Mouse (Mus musculus): ENCODE results near the gene Soga1.

The Soga1 gene

DNA sequence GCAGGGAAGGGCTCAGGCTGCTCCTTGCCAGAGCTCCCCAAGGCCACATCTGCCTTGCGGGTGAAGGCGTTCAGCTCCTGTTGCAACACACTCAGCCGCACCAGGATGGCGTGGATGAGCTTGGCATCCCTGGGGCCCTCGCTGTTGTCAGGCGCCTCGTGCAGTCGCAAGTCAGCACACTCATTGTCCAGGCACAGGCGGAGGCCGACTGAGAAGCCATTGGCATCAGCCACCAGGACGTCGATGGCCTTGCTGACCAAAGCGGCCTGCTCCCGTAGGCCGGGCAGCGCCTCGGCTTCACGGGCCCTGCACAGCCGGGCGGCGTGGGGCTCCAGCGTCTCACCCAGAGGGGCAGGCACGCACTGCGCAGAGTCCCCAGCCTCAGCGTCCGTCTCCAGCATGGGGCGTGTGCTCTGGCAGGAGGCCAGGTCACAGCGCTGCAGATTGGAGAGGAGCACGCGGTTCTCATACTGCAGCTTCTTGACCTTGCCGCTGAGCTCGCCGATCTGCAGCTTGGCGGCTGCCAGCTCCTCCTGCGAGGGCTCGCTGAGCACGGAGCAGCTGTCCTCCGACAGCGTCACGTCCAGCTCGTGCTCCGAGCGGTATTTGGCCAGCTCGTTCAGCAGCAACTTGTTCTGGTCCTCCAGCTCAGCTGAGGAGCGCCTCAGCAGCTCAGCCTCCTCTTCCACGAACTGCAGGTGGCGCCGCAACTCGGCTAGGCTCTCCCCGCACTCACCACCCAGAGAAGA lies 39.0 kb downstream of the Soga1 start:
- no peak for DNase-seq (ENCODE audit: low read depth, low spot score)

DNA sequence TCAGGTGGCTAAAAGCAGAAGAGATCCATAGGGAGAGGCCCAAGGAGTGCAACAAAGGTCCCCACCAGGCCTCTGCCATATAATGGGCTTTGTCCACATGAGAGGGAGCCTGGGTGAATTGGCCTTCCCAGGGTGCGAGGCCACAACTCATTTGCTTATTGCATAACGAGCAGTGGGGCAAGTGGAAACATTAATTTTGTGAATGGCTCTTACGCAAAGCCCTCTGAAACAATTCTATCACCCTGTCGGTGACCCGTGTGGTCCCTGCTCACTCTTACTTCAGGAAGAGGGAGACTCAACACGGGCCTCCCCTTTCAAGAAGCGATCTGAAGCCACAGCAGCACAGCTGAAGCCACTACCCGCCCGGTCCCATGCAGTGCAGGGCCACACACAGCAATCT lies 41.8 kb downstream of the Soga1 start:
- DNase-seq (ENCODE audit: low read depth, low spot score): no peak

DNA sequence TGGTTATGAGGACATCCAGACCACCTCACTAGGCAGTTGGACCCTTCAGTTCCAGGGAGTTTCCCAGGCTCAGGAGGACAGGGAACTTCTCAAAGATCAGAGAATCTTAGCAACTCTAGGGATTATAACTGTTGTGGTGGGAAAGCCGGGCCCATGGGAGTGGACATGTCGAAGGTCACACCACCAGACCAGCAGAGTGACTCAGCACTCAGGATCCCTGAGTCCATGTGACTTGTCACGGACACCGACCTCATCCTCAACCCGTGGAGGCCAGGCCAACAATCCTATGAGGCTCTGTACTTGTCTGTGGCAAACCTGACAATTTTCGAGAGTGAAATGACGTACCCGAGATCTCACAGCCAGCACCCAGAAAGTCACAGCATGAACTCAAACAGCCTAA lies 42.7 kb downstream of the Soga1 start:
- no peak for DNase-seq (ENCODE audit: low read depth, low spot score)

DNA sequence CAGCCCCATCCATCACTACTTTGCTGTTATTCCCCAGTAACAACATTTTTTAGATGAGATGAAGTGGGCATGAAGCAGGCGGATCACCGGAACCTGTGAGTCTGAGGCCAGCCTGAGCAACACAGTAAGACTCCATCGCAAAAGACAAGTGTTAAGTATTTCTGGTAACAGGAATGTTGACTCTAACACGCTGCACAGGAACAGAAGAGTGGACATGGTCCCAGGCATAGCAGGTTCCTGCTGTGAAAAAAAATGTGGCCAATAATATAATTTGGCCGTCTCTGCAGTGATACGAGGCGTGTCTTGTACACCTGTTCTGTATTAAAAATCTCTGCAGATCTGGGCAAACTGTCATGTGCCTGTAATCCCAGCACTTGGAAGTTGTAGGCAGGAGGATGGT lies 43.7 kb downstream of the Soga1 start:
- no peak for DNase-seq (ENCODE audit: low read depth, low spot score)

DNA sequence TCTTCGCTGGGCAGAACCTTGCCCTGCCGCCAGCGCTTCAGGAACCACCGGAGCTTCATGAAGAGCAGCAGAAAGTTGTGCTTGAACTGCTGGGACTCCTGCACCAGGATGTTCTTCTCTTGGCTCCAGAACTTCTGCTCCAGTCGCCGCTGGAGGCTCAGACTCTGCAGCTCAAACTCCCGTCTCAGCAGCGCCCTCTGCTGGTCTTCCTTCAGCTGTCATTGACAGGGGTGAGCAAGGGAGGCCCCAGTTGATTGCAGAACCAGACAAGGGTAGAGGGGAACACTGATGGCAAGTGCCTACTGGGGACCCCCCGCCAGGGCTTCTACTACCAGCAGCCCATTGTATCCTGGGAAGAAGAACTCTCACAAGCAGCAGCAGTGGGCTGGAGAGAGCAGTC lies 48.2 kb downstream of the Soga1 start:
- peak; percentile 76 for DNase-seq (ENCODE audit: low read depth, low spot score)

DNA sequence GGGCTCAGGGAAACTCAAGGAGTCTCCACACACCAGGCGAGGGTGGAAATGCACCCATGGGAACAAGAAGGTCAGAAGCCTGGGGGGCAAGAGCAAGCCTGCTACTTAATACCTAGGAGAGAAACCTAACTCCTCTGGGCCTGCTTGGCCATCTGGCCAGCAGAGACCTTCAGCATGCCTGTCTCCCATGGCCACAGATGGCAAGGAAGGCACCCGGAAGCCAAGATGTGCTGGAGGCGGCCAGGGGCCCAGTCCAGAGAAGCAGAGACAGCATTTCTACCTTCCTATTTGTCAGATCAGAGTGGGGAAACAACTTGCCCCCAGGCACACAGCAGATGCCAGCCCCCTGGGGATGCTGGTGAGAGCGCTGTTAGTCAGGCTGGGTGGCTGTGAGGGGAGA lies 50.8 kb downstream of the Soga1 start:
- DNase-seq (ENCODE audit: low read depth, low spot score): no peak

DNA sequence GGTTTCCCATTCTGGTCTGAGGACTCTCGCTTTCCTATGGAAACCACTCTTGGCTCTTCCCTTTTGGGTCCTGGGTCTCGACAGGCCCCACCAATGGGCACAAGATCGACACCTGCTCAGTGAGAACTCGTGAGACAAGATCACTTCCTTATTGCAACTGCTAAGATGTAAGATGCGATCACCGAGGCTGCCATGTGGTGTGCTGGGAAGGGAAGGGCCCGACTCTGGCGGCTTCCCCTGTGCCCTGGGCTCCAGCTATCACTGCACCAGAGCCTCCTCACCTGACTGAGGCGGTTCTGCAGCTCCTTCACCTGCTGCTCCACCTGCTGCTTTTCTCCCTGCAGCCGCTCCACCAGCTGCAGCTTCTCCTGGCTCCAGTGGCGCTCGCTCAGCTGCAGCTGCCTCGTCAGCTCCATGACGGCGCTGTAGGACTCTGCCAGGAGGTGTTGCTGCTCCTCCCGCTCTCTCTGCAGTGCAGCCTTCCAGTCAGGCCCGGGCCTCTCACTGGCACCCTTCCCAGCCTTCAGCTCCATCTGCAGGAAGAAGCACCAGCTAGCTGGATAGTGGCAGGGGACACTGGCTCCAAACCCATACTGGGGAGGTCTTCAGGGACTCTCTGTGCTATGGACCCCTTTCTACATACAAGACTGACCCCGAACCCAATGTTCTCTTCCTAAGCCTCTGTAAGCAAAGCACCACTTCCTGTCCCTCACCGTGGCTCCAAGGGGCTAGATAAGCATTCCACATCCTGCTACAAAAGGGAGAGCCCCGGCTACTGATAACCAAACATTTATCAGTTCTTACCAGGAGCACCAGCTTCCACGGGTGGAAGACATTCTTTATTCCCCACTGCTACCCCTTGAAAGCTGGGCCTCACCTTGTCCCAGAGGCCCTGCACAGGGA lies 51.7 kb downstream of the Soga1 start:
- no peak for DNase-seq (ENCODE audit: low read depth, low spot score)

DNA sequence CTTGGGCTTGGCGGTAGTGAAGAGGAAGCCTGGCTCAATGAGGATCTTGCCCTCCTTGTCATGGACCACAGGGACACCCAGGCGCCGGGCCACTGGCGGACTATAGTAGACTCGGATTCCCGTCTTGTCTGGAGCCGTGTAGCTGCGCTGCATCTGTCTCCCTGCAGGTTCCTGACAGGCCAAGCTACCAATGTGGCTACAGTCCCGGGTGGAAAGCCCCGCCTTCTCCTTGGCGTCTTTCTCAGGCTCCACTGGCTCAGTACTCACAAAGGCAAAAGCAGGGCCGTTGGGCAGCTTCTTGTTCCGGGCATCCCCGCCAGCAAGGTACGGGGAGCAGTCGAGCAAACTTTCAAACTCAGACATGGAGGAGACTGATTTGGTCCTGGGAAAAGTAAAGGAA lies 57.9 kb downstream of the Soga1 start:
- DNase-seq (ENCODE audit: low read depth, low spot score): no peak

DNA sequence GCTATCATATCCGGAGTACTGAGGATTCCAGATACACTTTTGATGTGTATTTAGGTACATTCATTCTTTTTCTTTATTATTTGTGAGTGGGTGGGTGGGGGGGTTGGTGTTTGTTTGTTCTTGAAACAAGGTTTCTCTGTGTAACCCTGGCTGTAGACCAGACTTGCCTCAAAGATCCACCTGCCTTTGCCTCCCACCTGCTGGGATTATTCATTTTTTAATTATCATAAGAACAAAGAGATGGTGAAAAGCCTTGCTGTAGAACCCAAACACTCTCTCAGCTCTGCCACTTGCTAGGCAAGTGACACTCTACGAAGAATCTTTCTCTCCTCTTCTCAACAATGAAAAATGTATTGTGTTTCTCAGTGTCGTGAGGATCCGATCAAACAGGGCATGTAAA lies 59.8 kb downstream of the Soga1 start:
- no peak for DNase-seq (ENCODE audit: low read depth, low spot score)

DNA sequence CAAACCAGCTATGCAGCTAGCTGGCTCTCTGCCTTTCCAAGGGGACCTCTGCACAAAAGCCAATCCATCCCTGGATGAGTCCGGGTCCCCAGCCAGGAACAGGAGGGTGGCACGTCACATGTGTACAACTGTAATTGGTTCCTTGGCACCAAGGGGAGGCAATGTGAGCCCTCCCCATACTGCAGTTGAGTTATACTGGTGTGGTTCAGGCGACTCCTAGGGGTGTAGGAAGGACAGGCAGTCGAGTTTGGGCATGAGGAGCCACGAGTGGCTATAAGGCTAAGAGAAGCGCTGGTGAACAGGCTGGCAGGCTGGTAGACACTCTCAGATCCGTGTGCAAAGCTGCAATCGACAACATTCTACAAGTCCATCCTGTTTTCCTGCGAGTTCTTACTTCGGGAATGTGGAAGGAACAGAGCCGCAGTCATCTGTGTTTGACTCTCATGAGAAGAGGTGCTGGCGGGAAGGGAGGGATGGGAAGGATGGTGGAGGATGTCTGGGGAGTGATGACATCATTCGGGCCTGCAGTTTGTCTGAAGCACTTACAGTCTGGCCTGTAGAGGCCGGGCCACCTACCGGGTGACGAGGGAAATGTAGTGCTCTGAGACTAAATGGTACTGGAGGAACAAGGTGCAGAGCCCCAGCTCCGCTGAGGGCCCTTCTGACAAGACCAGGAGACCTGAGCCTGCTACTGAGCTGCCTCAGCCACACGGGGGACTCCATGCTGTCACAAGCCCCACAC lies 62.4 kb downstream of the Soga1 start:
- DNase-seq (ENCODE audit: low read depth, low spot score): no peak

DNA sequence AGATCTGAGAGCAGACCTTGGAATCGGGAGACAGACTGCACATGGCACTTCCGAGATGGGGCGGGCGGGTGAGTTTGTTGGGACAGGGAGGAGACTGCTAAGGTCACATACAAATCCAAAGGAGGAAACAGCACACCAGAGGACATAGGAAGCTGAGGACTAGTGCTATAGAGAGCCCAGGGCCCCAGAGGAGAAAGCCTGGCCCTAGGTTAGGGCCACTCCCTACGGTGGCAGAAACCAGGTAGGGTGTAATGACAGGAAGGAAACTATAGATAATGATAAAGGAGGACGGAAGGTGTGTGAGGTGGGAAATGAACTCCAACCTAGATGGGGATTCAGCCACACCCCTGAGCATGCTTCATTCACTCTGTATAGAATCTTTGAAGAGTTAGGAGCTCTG lies 66.7 kb downstream of the Soga1 start:
- no peak for DNase-seq (ENCODE audit: low read depth, low spot score)

DNA sequence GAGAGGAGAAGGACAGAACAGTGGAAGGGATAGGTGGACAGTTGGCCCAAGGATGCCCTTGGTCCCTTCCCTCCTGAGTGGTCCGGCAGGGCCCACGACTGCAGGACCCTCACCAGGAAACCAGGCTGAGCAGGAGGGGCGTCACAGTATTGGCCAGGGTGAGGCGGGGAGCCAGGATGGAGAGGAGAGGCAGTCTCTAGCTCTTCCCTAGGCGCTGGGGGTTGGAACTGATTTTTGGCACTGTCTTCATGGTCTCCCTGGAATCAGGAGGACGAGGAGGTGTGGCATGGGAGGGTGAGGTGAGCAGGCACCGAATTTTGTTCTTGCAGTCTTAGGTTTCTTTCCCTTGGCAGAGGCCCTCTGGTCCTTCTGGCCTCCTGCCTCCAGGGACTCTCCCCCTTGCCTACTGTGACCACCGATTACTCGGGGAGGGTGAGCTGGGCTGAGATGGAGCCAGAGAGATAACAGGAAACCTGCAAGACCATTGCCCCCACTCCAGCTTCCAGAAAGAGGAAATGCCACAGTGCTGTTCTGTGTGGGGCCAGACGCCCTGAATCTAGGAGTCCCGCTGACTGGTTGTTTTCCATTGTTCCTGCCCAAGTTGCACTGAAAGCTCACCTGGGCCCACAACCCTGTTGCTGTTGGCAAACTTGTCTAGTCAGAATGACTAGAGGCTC lies 68.3 kb downstream of the Soga1 start:
- DNase-seq (ENCODE audit: low read depth, low spot score): no peak

DNA sequence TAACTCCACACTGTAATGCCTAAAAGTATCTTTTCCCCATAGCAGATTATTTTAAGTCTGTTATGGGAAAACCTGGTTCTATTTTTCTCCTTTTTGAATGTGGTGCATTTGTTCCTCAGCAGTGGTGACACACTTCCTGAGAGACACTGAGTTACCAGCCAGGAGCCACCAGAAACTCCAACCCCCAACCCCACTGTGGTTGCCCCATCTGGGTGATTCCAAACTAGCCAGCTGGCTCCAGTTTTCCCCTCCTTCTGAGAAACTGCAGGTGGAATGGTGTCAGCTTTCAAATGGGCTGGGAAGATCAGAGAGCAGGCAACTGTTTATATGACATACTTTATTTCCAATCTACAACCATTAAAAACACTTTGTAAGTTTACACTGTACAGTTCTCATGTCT lies 68.9 kb downstream of the Soga1 start:
- DNase-seq (ENCODE audit: low read depth, low spot score): peak; percentile 34

DNA sequence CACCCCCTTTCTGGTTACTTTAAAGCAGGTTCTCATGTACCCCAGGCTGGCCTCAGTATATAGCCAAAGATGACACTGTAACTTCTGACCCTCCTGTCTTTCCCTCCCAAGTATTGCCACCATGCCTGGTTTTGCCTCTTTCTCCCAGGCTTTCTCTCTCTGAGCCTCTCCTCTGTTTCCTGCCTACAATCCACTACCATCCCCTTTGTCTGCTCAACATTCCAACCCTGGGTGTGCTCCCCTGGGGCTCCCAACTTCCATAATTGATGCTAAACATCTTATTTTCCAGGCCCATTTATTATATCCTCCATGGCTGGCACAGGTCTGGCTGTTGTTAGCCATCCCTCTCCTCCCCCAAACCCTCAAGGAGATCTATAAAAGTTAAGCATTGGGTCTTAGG lies 70.5 kb downstream of the Soga1 start:
- DNase-seq (ENCODE audit: low read depth, low spot score): no peak

DNA sequence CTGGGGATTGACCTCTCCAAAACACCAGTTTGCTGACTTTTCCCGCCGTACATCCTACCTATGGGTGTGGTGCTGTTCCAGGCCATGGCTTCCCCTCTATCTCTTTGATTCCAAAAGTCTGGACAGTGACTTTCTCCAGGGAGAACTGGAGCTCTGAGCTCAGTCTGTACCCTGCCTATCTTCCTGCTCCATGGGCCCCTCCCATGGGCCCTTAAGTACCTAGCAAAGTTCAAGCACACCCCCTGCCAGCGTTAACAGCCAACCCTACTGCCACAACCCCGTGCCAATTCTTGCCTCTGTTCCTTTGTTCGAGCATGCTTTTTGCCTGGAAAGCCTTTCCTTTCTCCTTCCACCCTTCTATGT lies 71.8 kb downstream of the Soga1 start:
- DNase-seq (ENCODE audit: low read depth, low spot score): no peak

DNA sequence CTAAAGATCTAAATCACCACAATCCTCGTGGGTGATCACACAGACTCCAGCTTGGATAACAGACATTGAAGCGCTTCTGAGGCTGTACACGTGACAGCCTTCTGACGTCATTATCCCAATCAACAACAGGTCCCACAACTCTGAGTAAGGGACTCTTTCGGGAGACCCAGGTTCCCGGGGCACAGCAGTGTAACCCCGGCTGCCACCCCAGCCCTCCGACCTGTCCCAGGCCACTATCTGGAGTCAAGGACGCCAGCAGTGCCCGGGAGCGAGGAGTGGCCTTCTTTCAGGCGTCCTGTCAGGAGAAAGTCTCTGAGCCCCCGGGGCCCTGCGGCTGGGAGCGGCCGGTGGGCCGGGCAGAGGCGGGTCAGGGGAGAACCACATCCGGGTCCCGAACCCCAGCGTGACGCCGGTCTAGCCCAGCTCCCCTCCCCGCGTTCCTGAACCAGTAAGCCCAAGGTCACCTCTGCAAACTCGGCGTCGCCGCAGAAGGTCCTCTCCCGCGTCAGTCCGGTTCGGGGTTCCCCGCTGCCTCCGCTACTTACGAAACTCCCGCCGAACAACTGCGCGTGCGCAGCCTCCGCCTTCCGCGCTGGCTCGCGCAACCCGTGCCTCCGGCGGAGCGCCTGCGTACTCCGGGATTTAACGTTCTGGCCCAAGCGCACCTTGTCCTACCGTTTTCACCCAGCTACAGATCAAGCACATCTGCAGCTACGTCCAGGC lies 72.4 kb downstream of the Soga1 start, which contains the start of gene Dsn1:
Gene Dsn1 (minus strand): TSS at position 644 of the 723 bp plus-strand sequence.
- DNase-seq (ENCODE audit: low read depth, low spot score): peak; percentile 89

DNA sequence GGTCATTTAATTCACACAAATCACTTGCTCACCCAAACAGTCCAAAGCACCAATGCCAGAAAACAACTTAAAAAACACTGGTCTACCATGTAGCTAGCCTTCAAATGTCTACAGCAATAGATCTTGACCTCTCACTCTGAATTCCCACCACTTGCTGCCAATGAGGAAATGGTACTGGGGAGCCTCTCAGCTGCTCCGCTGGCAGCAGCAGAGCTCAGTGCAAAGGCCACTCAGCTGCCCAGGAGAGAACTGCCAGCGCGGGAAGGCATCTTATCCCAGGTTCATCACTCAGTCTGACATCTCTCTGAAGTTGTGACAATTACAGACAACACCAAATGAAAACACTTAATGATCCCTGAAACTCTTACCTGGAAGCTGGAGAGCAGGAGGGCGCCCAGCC lies 76.7 kb downstream of the Soga1 start:
- no peak for DNase-seq (ENCODE audit: low read depth, low spot score)

DNA sequence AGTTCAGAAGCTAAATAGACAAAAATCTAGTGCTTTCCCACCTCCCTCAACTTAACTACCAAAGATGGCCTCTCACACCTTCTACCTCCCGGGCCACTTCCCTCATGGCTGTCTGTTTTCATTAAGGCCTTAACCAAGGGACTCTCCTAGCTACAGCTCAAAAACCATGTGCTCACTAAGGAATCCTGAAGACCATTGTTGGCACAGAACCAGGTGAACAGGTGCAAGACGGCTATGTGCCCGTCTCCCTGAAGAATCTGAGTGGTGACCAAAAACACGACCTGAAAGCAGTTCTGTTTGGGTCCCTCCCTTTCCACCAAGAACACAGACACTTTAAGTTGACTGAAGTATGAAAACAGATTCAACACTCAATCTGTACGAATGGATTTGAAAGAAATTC lies 80.8 kb downstream of the Soga1 start:
- DNase-seq (ENCODE audit: low read depth, low spot score): no peak

DNA sequence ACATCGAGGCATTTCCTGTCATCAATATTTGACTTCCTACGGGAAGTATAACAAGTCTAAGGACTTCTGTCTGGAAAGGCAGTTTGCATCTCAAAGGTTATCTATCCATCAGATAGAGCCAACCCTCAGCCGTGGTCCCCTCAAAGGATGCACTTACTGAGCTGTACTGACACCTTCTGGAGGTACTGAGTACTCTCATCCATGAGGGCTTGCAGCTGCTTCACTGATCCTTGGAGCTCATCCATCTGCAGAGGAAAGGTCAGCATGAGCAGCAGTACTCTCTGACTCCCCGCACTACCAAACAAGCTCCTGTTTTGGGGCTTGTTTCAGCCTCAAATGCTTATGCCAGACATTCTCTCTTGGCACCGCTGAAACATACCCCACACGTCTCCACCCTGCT lies 82.5 kb downstream of the Soga1 start:
- no peak for DNase-seq (ENCODE audit: low read depth, low spot score)

DNA sequence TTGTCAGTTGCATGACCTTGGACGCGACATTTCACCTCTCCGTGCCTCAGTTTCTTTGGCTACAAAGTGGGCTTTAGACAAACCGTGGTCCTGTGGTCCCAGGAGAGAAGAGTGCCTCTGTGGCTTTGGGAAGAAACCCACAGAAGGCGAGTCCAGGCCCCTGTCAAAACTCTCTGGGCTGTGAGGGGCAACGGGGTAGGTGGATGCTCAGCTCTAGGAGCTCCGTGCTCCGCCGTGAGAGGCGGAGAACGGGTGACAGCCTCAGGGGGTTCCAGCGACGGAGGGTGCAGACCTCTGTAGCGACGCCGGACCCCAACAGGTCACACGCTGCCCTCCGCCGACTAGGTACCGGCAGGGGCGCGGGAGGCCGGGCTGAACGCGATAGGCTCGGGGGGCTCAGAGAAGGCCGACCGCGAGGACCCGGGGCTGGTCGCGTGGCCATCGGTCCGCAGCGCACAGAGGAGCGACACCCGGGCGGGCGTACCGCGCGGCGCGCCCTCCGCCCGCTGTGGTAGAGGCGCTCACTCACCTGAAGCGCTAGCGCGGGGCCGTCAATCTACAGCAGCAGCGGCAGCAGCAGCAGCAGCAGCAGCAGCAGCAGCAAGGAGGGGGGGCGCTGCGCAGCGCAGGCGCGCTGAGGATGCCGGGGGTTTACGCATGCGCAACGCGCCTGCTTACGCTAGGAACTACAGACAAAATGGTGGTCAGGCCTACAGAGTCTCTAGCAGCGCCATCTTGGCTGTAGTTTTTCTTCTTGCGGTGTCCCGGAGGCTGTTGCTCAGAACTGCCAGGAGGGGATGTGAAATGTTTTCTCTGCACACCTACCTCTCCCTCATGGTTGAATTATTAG lies 87.4 kb downstream of the Soga1 start, which contains the start of gene Ndrg3:
Gene Ndrg3 (minus strand): TSS at position 587 of the 850 bp plus-strand sequence.
- DNase-seq (ENCODE audit: low read depth, low spot score): peak; percentile 100

Data from forelimb bud, embryonic 11.5 days (tissue).